Mouse (Mus musculus): ENCODE data around the gene Sgta.
"Not testable (repeated sequence)": the region's sequence is repeated elsewhere in the genome, so short reads cannot be mapped to it uniquely, and the experiment has no call there.

Gene Sgta

GRCm38 (mm10) chr10:81059603-81060543 lies at the start of gene Sgta:
Gene Sgta (minus strand): TSS chr10:81060181.
- DNase-seq (ENCODE audit: low spot score) = peak; percentile 100

GRCm38 (mm10) chr10:81106113-81106721 lies 46.2 kb upstream of the Sgta start:
- DNase-seq (ENCODE audit: low spot score) = peak; percentile 92

GRCm38 (mm10) chr10:81105565-81106112 lies 45.7 kb upstream of the Sgta start, which contains the start of gene Map2k2:
Gene Map2k2 (plus strand): TSS chr10:81105915.
- peak; percentile 99 for DNase-seq (ENCODE audit: low spot score)

- no peak for DNase-seq (ENCODE audit: low spot score)
Observed at GRCm38 (mm10) chr10:81094931-81095678, 35.1 kb upstream of the Sgta start.

- no peak for DNase-seq (ENCODE audit: low spot score)
Observed at GRCm38 (mm10) chr10:81092465-81093250, 32.7 kb upstream of the Sgta start.

- DNase-seq (ENCODE audit: low spot score) = no peak
Observed at GRCm38 (mm10) chr10:81090621-81091020, 30.6 kb upstream of the Sgta start.

GRCm38 (mm10) chr10:81089216-81089615 lies 29.2 kb upstream of the Sgta start:
- DNase-seq (ENCODE audit: low spot score) = peak; percentile 72

GRCm38 (mm10) chr10:81087021-81087420 lies 27.0 kb upstream of the Sgta start:
- peak; percentile 44 for DNase-seq (ENCODE audit: low spot score)

- peak; percentile 76 for DNase-seq (ENCODE audit: low spot score)
Observed at GRCm38 (mm10) chr10:81082168-81082960, 22.4 kb upstream of the Sgta start.

- no peak for DNase-seq (ENCODE audit: low spot score)
Observed at GRCm38 (mm10) chr10:81080008-81080655, 20.2 kb upstream of the Sgta start.

- DNase-seq (ENCODE audit: low spot score) = no peak
Observed at GRCm38 (mm10) chr10:81077916-81078315, 17.9 kb upstream of the Sgta start.

- no peak for DNase-seq (ENCODE audit: low spot score)
Observed at GRCm38 (mm10) chr10:81076356-81076755, 16.4 kb upstream of the Sgta start.

GRCm38 (mm10) chr10:81075734-81076133 lies 15.8 kb upstream of the Sgta start:
- DNase-seq (ENCODE audit: low spot score) = no peak

- DNase-seq (ENCODE audit: low spot score) = no peak
Observed at GRCm38 (mm10) chr10:81073464-81073863, 13.5 kb upstream of the Sgta start.

GRCm38 (mm10) chr10:81072290-81072689 lies 12.3 kb upstream of the Sgta start:
- DNase-seq (ENCODE audit: low spot score) = no peak

GRCm38 (mm10) chr10:81069836-81070235 lies 9.9 kb upstream of the Sgta start, which contains the start of gene Thop1:
Gene Thop1 (plus strand): TSS chr10:81070035.
- DNase-seq (ENCODE audit: low spot score) = peak; percentile 99

- DNase-seq (ENCODE audit: low spot score) = no peak
Observed at GRCm38 (mm10) chr10:81068706-81069105, 8.7 kb upstream of the Sgta start.

- DNase-seq (ENCODE audit: low spot score) = not testable (repeated sequence)
Observed at GRCm38 (mm10) chr10:81064519-81064918, 4.5 kb upstream of the Sgta start.

- DNase-seq (ENCODE audit: low spot score) = no peak
Observed at GRCm38 (mm10) chr10:81062710-81063109, 2.7 kb upstream of the Sgta start.

GRCm38 (mm10) chr10:81058896-81059295 lies 1.1 kb downstream of the Sgta start:
- DNase-seq (ENCODE audit: low spot score) = no peak
